Mouse (Mus musculus) c-Kit-positive CD71-positive TER-119-negative erythroid progenitor cells, embryonic 14.5 days (primary cell): ENCODE measurements at regions not wholly inside any gene's neighbourhood (a gene's known extent, or its start where the extent isn't known, plus 50 kb on each side); places are given as distances from the start of the nearest gene placed in this dataset.

Experiments
- DNase-seq: peaks from one replicate; pipeline ENCODE4 v3.0.0-alpha.2; 2013; ENCODE audit warnings: low read depth

- no peak for DNase-seq
Observed at GRCm38 (mm10) chr1:57032407-57032806, 54.0 kb upstream of the Satb2 start.

- DNase-seq: no peak
Observed at GRCm38 (mm10) chr1:57033244-57033643, 54.8 kb upstream of the Satb2 start.

DNA sequence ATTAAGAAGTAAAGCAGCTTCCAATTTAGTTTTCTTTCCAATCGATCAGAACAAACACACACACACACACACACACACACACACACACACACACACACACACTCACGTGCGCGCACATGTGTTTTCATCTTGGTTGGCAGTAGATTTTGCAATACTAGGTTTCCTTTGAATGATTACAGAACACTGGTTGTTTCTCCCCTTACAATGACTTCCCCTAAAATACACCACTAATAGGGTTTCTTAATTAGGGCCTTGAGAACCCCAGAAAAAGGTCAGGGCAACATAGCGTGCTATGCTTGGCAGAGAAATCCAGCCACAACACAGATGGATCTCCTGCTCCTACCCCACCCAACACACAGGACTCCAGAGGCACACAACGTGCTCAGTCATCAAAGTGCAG lies 56.0 kb upstream of the Satb2 start:
- no peak for DNase-seq

- DNase-seq: no peak
Observed at GRCm38 (mm10) chr1:57036382-57036781, 57.9 kb upstream of the Satb2 start.

GRCm38 (mm10) chr1:57040201-57040600 lies 61.8 kb upstream of the Satb2 start:
- DNase-seq: no peak

DNA sequence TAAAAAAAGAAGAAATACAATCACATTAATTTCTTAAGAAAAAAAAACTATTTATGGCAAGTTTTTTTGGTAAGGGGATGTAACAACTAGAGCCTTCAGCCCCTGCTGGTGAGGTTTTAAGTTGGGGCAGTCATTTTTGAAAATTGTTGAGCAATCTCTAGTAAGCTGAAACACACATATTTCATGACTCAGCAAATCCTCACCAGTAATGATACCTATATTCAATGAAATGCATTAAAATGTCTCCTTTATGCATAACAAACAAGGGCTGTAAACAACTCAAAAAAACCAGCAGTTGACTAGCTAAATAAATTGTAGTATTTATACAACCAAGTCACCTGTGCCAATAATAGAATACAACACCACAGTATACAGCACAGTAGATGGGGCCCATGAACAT lies 63.1 kb upstream of the Satb2 start:
- DNase-seq: no peak

DNA sequence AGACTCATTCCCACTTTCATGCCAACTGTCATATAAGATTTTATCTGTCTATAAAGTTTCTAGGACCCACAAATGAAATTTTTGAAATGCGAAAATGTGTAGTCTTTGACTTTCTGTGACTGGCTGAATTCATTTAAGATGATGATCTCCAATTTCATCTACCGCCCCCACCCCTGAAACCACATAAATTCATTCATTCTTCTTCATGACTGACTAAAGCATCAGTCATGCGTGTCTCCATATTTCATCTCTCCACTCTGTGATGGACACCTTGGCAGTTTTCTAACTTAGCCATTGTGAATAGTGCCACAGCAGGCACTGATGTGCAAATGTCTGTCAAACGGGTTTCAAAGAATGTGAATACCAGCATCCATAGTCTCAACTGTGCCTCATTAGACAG lies 75.4 kb upstream of the Satb2 start:
- no peak for DNase-seq

DNA sequence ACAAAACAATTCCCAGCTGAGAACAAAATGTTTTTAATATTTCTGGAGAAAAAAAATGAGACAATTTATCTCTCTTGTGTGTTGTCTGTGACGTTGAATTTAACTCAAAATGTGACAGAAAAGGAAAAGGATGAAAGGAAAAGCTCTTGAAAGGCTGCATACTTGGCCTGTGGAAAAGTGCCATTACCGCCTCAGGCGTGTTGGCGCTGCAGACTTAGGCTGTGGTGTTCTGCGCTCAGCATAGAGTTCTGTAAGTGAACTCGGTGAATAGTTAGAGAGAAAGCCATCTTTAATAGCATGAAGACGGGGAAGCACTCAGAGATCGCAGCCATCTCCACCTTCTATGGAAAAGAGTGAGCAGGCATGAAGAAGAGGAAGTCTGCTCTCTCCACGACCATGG lies 77.5 kb upstream of the Satb2 start:
- DNase-seq: no peak

DNA sequence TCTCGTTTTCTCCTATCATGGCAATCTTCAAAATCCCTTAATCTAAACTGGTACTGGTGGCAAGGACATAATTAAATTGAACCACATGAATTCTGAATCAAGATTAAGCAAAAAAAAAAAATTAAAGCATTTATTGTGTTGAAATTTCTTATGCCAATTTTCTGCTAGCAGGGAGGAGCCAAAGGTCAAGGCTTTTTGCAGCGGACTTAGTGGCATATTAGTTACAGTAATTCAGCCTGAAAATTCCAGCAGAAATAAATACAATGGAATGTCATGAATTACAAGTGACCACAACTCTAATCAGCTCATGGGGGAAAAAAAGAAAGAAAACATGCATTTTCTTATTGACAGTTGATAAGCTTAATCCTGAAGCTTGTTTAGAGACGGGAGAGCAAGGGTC lies 80.8 kb upstream of the Satb2 start:
- DNase-seq: no peak

GRCm38 (mm10) chr1:57075221-57075620 lies 96.8 kb upstream of the Satb2 start:
- no peak for DNase-seq

DNA sequence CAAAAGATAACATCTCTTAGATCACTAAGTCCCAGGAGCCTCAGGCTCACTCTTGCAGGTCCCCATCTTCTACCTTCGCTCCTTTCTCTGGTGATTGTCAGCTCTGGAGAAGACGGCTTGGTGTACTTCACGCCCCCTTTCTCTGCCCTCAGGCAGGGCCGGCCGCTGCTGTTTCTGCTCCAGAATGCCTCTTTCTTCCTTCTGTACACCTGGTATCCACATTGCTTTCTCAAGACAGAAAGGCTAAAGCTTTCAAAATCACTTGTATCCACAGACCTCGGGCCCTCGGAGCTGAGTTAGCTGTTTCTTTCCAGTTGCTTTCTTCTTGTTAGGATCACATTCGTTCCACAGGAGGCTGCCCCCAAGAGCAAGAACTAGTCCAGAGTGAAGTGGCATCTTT lies 98.2 kb upstream of the Satb2 start:
- DNase-seq: no peak

- DNase-seq: no peak
Observed at GRCm38 (mm10) chr1:57080306-57080705, 101.9 kb upstream of the Satb2 start.

GRCm38 (mm10) chr1:57083134-57083533 lies 104.7 kb upstream of the Satb2 start:
- no peak for DNase-seq

- no peak for DNase-seq
Observed at GRCm38 (mm10) chr1:57083540-57084083, 105.2 kb upstream of the Satb2 start.

- DNase-seq: no peak
Observed at GRCm38 (mm10) chr1:57095361-57096247, 117.2 kb upstream of the Satb2 start.

DNA sequence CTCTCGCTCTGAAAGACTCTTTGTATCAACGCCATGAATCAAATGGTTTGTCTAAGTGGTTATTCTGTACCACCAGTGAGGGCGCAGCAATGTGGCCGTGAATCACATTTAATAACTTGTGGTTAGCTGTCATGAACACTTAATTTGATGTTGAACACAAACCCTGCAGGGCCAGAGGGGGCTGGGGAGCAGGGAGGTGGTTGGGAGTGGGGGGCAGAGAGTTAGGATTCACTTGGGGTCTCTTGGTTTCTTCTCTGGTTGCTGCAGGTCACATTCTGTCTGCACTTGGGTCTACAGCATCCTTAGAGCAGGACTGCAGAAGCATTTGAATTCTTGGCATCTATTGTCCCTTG lies 117.8 kb upstream of the Satb2 start:
- DNase-seq: no peak

GRCm38 (mm10) chr1:57096740-57097139 lies 118.3 kb upstream of the Satb2 start:
- DNase-seq: no peak

- DNase-seq: no peak
Observed at GRCm38 (mm10) chr1:57100614-57101013, 122.2 kb upstream of the Satb2 start.

- no peak for DNase-seq
Observed at GRCm38 (mm10) chr1:57107308-57107707, 128.9 kb upstream of the Satb2 start.

DNA sequence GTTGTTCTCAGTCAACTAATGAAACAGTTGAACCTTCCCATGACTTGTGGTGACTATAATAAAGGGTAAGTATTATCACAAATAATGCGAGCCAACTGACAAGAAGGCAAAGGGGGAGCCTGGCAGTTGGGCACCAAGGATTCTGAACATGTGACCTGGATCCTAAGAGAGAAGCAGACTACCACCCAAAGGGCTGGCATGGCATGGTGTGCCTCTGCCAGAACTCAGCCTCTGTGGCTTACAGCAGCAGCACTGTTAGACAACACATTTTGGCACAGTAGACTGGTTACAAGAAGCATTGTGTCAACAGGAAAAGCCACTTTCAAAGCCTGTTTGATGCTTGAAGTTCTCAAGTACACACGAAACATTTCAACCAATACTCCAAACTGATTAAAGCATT lies 142.2 kb upstream of the Satb2 start:
- no peak for DNase-seq

DNA sequence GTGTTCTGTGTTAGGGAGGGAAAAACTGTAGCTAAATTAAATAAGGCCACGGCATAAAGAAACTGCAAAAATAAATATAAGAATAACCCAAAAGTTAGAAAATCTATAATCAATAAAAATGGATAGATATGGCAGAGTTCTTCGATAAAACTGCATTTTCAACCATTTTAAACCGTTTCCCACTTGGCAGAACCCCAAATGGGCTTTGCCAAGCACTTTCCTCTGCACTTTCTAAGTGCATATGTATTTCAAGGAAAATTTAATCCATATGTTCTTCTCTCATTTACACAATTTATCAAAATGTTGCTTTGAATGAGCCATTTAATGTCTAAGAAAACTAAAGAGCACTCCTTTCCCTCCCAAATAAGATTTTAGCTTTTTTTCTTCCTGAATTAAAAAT lies 165.7 kb upstream of the Satb2 start:
- DNase-seq: no peak

DNA sequence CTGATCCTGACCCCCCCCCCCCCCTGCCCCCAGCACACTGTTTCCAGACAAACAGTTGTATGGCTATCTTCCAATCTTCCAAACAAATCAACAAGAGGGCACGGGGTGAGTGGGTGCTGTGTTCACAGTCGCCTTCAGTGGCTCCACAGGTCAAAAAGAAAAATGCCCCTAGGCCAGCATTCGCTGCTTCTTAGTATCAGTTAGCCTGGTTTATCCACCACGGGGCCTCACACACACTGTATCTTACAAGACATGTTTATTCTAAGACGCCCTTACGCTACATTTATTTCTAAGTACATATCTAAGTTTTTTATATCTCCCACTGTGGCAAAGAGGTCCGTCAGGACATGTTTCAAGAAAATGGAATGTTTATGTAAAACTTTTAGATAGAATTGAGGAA lies 177.4 kb upstream of the Satb2 start:
- no peak for DNase-seq

GRCm38 (mm10) chr1:57164443-57164842 lies 186.0 kb upstream of the Satb2 start:
- DNase-seq: no peak

GRCm38 (mm10) chr1:57174289-57174890 lies 195.9 kb upstream of the Satb2 start:
- DNase-seq: no peak
